Comparison of ENCODE assay signal across 10 mouse cellular contexts in the genomic region with DNA sequence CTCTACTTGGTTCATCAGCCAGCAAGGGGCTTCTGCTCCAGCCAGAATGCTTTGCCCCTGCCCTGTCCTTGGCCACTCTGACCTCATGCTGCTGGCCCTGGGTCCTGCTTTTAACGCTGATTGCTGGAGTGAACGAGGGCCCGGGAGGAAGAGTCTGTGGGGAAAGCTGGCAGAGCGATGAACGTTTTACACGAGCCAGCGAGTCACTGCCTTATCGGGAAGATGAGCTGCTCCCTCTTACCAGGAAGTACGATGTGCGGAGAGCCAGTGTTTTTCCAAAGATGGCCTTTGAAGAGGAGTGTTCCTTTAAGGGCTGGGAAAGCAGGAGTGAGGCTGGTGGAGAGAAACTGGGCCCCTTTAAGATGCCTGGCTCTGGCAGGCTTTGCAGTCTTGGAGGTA. TPM values are rescaled to one million over a fixed set of nuclear protein-coding genes. Genes with fewer than 3 reads are reported as not detected.
DNase-seq lines count a peak whose midpoint lies in the region; ATAC-seq and TF ChIP-seq lines count a peak whose summit lies in the region.
"Had no signal": no experiment of that assay in that cellular context is flagged by ENCODE, and none has a peak within 500 bp of the region (broad histone marks: within the 10 kb centered on the region; RNA-seq: fewer than 3 reads in every experiment).

No protein-coding gene starts in this region.

- H3K4me3 ChIP-seq in megakaryocyte, embryonic 14.5 days (replicated peaks) = peak overlapping the region; percentile 26
- H3K4me3 ChIP-seq in kidney, postnatal 0 days (replicated peaks; ENCODE audit: low read depth, low read length) = no peak overlapping the region
- H3K4me3 ChIP-seq in stomach, postnatal 0 days (ENCODE audit: low read depth, low read length) = no peak overlapping the region
- H3K4me3 ChIP-seq: forebrain, embryonic 12.5 days had no signal

- WGBS in kidney, postnatal 0 days = 17% methylated on average over 10 of the region's 10 CpGs
- WGBS in stomach, postnatal 0 days = 28% methylated on average over 10 of the region's 10 CpGs

- TF ChIP-seq CTCF in kidney, postnatal 0 days (IDR thresholded peaks at IDR 0.05; ENCODE audit: low read depth) = no peak
- TF ChIP-seq CTCF in stomach, postnatal 0 days (IDR thresholded peaks at IDR 0.05; ENCODE audit: low read depth) = no peak

- peak; percentile 50 for ATAC-seq in frontal cortex, adult (ENCODE audit: low TSS enrichment)
- no peak for ATAC-seq in megakaryocyte, adult 5-6 weeks (ENCODE audit: poor library complexity, severe bottlenecking)
- ATAC-seq in kidney, postnatal 0 days (replicated peaks; ENCODE audit: low FRiP score, low read depth) = no peak
- ATAC-seq in stomach, postnatal 0 days (ENCODE audit: low FRiP score, low TSS enrichment) = no peak

- peaks cover 14% of the 10 kb centered on the region for H3K36me3 ChIP-seq in megakaryocyte, embryonic 14.5 days (replicated peaks; ENCODE audit: low read length)
- H3K36me3 ChIP-seq in kidney, postnatal 0 days (ENCODE audit: insufficient read depth, low read length) = no peaks in the 10 kb centered on the region
- no peaks in the 10 kb centered on the region for H3K36me3 ChIP-seq in stomach, postnatal 0 days (ENCODE audit: control insufficient read depth, insufficient read depth, low read length)
- H3K36me3 ChIP-seq: forebrain, embryonic 12.5 days had no signal

- DNase-seq in frontal cortex, adult 2 months (ENCODE audit: extremely low spot score in 1 of 2, low spot score in 1 of 2) = no peak
- peak; percentile 65 for DNase-seq in kidney, postnatal 0 days (ENCODE audit: low spot score)
- DNase-seq in stomach, postnatal 0 days (ENCODE audit: low spot score) = no peak
- no peak for DNase-seq in thymus, postnatal 4 days
- no peak for DNase-seq in right cerebral cortex, adult 2 months (ENCODE audit: low spot score in 2 of 2)

- peak overlapping the region; percentile 70 for H3K27ac ChIP-seq in kidney, postnatal 0 days
- peak overlapping the region; percentile 78 for H3K27ac ChIP-seq in stomach, postnatal 0 days (replicated peaks)
- H3K27ac ChIP-seq: forebrain, embryonic 12.5 days had no signal

- H3K9ac ChIP-seq in kidney, postnatal 0 days (ENCODE audit: low read depth, low read length) = no peak overlapping the region
- peak overlapping the region; percentile 23; the same call in 1 of the 2 replicates for H3K9ac ChIP-seq in stomach, postnatal 0 days (ENCODE audit: low read length)
- H3K9ac ChIP-seq: forebrain, embryonic 12.5 days had no signal

- H3K4me2 ChIP-seq in kidney, postnatal 0 days (ENCODE audit: low read length) = no peak overlapping the region
- H3K4me2 ChIP-seq in stomach, postnatal 0 days (replicated peaks; ENCODE audit: low read depth) = 0 out of 2 replicates have a peak overlapping the region, but pooled peaks have one; percentile 11
- H3K4me2 ChIP-seq: forebrain, embryonic 12.5 days; midbrain, embryonic 11.5 days had no signal

- TF ChIP-seq EP300 in stomach, postnatal 0 days (optimal IDR thresholded peaks at IDR 0.05) = no peak

- no peaks in the 10 kb centered on the region for H3K27me3 ChIP-seq in megakaryocyte, embryonic 14.5 days (replicated peaks)
- no peaks in the 10 kb centered on the region for H3K27me3 ChIP-seq in kidney, postnatal 0 days (ENCODE audit: insufficient read depth, low read length)
- no peaks in the 10 kb centered on the region for H3K27me3 ChIP-seq in stomach, postnatal 0 days (ENCODE audit: control insufficient read depth, insufficient read depth, low read length)

- H3K4me1 ChIP-seq in megakaryocyte, embryonic 14.5 days = peaks cover 64% of the 10 kb centered on the region
- peaks cover 5% of the 10 kb centered on the region for H3K4me1 ChIP-seq in kidney, postnatal 0 days (replicated peaks; ENCODE audit: insufficient read depth, low read length)
- no peaks in the 10 kb centered on the region; the same call in 1 of the 2 replicates for H3K4me1 ChIP-seq in stomach, postnatal 0 days (replicated peaks; ENCODE audit: control insufficient read depth, insufficient read depth)

- H3K9me3 ChIP-seq in megakaryocyte, embryonic 14.5 days = no peaks in the 10 kb centered on the region
- H3K9me3 ChIP-seq in kidney, postnatal 0 days (replicated peaks; ENCODE audit: low read length) = no peaks in the 10 kb centered on the region
- H3K9me3 ChIP-seq in stomach, postnatal 0 days (ENCODE audit: control insufficient read depth, low read length) = no peaks in the 10 kb centered on the region
- H3K9me3 ChIP-seq: forebrain, embryonic 12.5 days had no signal

RNA-seq across cellular contexts. Expression of a gene that starts 28.4 kb away (rescaled TPM):
- 205 and 232 TPM in 2 replicates for polyA plus RNA-seq in frontal cortex, adult 2 months (2012; rRNA removed)
- polyA plus RNA-seq in megakaryocyte, embryonic 14.5 days (2012; ENCODE audit: insufficient read depth, low replicate concordance) = 55.5 and 121 TPM in 2 replicates
- total RNA-seq in megakaryocyte, adult 5-6 weeks (2015) = 86.2 and 87.6 TPM in 2 replicates
- 99.9 and 100 TPM in 2 replicates for total RNA-seq in megakaryocyte, adult 5-6 weeks (2017)
- polyA plus RNA-seq in kidney, postnatal 0 days (2015; fragmentation: Nextera tagmentation; extraction: Ambion mirVana) = 189 and 190 TPM in 2 replicates
- polyA plus RNA-seq in stomach, postnatal 0 days (2015; fragmentation: Nextera tagmentation; extraction: Ambion mirVana) = 418 and 496 TPM in 2 replicates
